Mouse (Mus musculus): ENCODE data around the gene Pou3f1. TPM values are rescaled to one million over a fixed set of nuclear protein-coding genes. Genes with fewer than 3 reads are reported as not detected.
A peak's percentile ranks its signal among the peaks of the same experiment; 100 is the strongest.

The Pou3f1 gene
- polyA plus RNA-seq, 1 experiment from 2014 or later, result not detected

DNA sequence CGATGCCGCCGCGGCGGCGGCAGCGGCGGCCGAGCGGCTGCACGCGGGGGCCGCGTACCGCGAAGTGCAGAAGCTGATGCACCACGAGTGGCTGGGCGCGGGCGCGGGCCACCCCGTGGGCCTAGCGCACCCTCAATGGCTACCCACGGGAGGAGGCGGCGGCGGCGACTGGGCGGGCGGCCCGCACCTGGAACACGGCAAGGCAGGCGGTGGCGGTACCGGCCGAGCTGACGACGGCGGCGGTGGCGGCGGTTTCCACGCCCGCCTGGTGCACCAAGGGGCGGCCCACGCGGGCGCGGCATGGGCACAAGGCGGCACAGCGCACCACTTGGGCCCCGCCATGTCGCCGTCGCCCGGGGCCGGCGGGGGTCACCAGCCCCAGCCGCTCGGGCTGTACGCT lies 1.2 kb downstream of the Pou3f1 start:
- H3K9me3 ChIP-seq (replicated peaks), result no peaks in the 10 kb centered on the region
- no peak for ATAC-seq (ENCODE audit: low read depth)
- H3K36me3 ChIP-seq, result no peaks in the 10 kb centered on the region
- peaks cover 100% of the 10 kb centered on the region for H3K27me3 ChIP-seq
- DNase-seq, result no peak
- H3K9ac ChIP-seq, result peak overlapping the region; percentile 43; the same call in 1 of the 2 replicates
- WGBS (ENCODE audit: insufficient replicate concordance), result 3% methylated on average over 27 of the region's 61 CpGs
- H3K4me3 ChIP-seq (replicated peaks), result peak overlapping the region; percentile 59
- no peak overlapping the region for H3K27ac ChIP-seq
- H3K4me2 ChIP-seq, result peak overlapping the region; percentile 79
- H3K4me1 ChIP-seq (replicated peaks), result peaks cover 25% of the 10 kb centered on the region

DNA sequence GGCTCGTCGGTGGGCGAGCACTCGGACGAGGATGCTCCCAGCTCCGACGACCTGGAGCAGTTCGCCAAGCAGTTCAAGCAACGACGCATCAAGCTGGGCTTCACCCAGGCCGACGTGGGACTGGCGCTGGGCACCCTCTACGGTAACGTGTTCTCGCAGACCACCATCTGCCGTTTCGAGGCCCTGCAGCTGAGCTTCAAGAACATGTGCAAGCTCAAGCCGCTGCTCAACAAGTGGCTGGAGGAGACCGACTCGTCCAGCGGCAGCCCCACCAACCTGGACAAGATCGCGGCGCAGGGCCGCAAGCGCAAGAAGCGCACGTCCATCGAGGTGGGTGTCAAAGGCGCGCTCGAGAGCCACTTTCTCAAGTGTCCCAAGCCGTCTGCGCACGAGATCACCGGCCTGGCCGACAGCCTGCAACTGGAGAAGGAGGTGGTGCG lies 1.8 kb downstream of the Pou3f1 start:
- Histone ChIP-seq H3K36me3 (no peaks in the 10 kb centered on the region), H3K27ac (no peak overlapping the region), H3K4me2 (peak overlapping the region; percentile 79), H3K4me3 (replicated peaks) (peak overlapping the region; percentile 59), H3K4me1 (replicated peaks) (peaks cover 25% of the 10 kb centered on the region), H3K27me3 (peaks cover 100% of the 10 kb centered on the region), H3K9me3 (replicated peaks) (no peaks in the 10 kb centered on the region), H3K9ac (no peak overlapping the region)
- DNase-seq, result no peak
- no peak for ATAC-seq (ENCODE audit: low read depth)
- 1% methylated on average over 39 of the region's 39 CpGs for WGBS (ENCODE audit: insufficient replicate concordance)

DNA sequence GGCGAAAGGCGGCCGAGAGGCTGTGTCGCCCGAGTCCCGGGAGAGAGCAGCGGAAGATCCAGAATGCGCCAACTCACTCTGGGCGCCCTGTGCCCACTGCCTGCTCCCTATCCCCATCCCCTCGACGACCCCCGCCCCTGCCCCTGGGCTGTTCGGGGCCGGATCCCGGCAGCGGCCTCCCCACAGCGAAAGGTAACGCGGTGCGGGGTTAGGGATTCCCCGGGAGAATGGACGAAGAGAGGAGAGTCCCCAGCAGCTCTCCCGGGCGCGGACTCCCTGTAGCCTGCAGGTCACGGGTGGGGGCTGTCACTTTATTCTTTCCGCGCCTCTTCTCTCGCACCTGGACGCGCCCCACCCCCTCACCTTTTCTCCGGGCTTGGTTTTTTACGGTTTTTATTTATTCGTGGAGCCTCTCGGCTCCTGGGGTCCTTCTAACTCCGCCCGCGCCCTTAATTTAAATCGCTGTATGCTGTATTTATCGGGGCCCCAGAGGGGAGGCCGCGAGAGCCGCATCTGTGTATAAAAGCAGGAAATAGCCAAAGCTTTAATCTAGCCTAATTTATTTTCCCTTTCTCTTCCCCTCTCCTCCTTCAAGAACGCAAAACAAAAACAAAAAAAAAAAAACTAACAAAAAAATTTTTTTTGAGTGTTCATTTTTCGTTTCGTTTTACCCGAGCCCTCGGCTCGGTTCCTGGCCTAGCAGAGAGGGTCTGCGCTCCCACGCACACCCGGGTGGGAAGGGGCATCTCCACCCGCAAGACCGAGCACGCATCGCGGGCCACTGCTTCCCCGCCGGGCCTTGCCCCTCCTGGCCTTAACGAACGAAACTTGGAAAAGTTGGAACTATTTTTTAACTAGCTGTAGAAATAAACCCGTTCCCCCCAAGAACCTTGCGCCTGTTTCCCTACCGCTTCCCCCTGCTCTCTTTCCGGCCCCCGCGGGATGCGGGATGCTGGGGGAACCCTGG lies 2.9 kb downstream of the Pou3f1 start:
- H3K9me3 ChIP-seq (replicated peaks), result no peaks in the 10 kb centered on the region
- peak overlapping the region; percentile 29; the same call in 1 of the 2 replicates for H3K4me2 ChIP-seq
- peaks cover 100% of the 10 kb centered on the region for H3K27me3 ChIP-seq
- peak overlapping the region; percentile 7; the same call in 1 of the 2 replicates for H3K4me3 ChIP-seq (replicated peaks)
- H3K9ac ChIP-seq, result no peak overlapping the region
- H3K4me1 ChIP-seq (replicated peaks), result peaks cover 25% of the 10 kb centered on the region
- no peak overlapping the region for H3K27ac ChIP-seq
- DNase-seq, result no peak
- ATAC-seq (ENCODE audit: low read depth), result no peak
- no peaks in the 10 kb centered on the region for H3K36me3 ChIP-seq
- WGBS (ENCODE audit: insufficient replicate concordance), result 3% methylated on average over 67 of the region's 68 CpGs

DNA sequence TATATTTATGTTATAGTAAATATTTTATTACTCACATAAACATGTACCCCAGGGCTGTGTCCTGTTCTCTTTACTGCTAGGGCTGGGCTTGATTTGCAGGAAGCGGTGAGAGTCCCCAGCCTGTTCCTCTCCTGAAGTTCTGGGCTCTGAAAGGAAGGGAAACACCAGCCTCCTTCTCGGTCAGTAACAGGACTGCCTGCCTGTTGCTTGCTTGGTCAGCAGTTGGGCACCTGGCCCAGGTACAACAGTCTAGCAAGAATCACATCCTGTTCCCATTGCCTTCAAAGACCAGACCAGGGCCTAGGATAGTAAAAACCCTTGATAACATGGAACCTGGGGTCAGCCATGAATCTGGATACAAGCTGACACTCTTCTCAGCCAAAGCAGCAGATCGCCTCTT lies 4.0 kb downstream of the Pou3f1 start:
- ATAC-seq (ENCODE audit: low read depth) (no peak), DNase-seq (no peak)
- Histone ChIP-seq H3K27ac (no peak overlapping the region), H3K4me3 (replicated peaks) (no peak overlapping the region), H3K4me1 (replicated peaks) (peaks cover 25% of the 10 kb centered on the region), H3K27me3 (peaks cover 100% of the 10 kb centered on the region), H3K36me3 (no peaks in the 10 kb centered on the region), H3K9ac (no peak overlapping the region), H3K4me2 (no peak overlapping the region), H3K9me3 (replicated peaks) (no peaks in the 10 kb centered on the region)
- 31% methylated on average over 3 of the region's 3 CpGs for WGBS (ENCODE audit: insufficient replicate concordance)

DNA sequence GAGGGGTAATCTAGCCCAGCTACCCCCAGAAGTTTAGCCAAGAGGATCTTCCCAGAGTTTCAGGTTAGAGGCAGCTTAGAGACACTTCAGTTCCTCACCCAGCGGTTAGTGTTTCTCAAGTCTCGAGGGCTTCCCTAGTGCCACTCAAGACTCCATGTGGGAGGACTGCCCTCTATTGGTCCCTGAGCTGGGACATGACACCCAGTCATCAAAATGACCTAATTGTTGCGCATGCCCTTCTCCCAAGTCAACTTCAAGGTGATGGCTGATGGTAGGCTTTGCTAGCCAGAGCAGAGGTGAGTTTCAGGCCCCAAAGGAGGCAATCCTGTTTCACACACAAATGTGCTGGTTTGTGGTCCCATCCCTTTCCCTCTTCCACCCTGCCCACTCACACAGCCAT lies 6.4 kb downstream of the Pou3f1 start:
- Histone ChIP-seq H3K9ac (no peak overlapping the region), H3K36me3 (no peaks in the 10 kb centered on the region), H3K27me3 (peaks cover 100% of the 10 kb centered on the region), H3K4me1 (replicated peaks) (peaks cover 8% of the 10 kb centered on the region), H3K4me3 (replicated peaks) (no peak overlapping the region), H3K9me3 (replicated peaks) (no peaks in the 10 kb centered on the region), H3K27ac (no peak overlapping the region), H3K4me2 (no peak overlapping the region)
- DNase-seq (no peak), ATAC-seq (ENCODE audit: low read depth) (no peak)
- 33% methylated on average over 3 of the region's 3 CpGs for WGBS (ENCODE audit: insufficient replicate concordance)

DNA sequence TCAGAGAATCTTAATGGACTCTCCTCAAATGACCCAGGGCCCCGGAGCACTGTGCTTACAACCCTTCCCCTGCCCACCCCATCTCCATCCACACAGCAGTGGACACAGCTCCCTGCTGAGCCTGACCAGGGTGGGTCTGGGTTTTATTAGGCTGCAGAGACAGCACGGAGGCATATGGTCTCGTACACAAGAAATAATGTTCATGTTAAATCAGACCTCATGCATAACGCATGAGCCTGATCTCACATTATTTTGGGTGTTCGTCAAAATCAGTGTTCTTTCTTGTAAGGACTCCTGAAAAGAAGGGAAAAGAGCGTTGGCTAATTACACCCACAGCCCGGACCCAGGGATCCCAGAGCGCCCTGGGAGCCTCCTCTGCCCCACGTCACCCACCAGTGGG lies 7.6 kb downstream of the Pou3f1 start:
- Histone ChIP-seq H3K4me3 (replicated peaks) (no peak overlapping the region), H3K4me1 (replicated peaks) (peaks cover 4% of the 10 kb centered on the region), H3K36me3 (no peaks in the 10 kb centered on the region), H3K27ac (no peak overlapping the region), H3K4me2 (no peak overlapping the region), H3K27me3 (peaks cover 99% of the 10 kb centered on the region), H3K9me3 (replicated peaks) (no peaks in the 10 kb centered on the region), H3K9ac (no peak overlapping the region)
- ATAC-seq (ENCODE audit: low read depth) (no peak), DNase-seq (no peak)
- 69% methylated on average over 9 of the region's 9 CpGs for WGBS (ENCODE audit: insufficient replicate concordance)

DNA sequence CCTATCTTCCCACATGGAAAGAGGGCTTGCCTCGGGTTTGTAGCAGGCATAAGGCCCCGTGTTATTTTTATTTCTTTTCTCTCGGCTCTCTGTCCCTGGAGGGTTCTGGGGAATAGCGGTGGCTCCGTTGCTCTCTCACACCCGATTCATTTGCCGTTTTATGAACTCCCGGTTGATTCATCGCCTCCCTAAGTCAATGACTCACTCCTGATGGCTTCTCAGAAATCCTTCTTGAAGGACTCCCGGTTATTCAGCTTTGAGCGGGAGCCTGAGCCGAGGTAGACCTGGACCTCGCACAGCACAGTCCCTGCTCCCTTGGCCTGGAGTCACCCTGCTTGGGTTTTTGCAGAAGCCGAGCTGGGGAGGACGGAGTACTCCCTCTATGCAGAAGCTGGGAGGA lies 8.0 kb downstream of the Pou3f1 start:
- Histone ChIP-seq H3K27me3 (peaks cover 97% of the 10 kb centered on the region), H3K4me1 (replicated peaks) (no peaks in the 10 kb centered on the region), H3K27ac (no peak overlapping the region), H3K4me3 (replicated peaks) (no peak overlapping the region), H3K36me3 (no peaks in the 10 kb centered on the region), H3K4me2 (no peak overlapping the region), H3K9me3 (replicated peaks) (no peaks in the 10 kb centered on the region), H3K9ac (no peak overlapping the region)
- no peak for ATAC-seq (ENCODE audit: low read depth)
- WGBS (ENCODE audit: insufficient replicate concordance), result 67% methylated on average over 15 of the region's 15 CpGs
- DNase-seq, result no peak

DNA sequence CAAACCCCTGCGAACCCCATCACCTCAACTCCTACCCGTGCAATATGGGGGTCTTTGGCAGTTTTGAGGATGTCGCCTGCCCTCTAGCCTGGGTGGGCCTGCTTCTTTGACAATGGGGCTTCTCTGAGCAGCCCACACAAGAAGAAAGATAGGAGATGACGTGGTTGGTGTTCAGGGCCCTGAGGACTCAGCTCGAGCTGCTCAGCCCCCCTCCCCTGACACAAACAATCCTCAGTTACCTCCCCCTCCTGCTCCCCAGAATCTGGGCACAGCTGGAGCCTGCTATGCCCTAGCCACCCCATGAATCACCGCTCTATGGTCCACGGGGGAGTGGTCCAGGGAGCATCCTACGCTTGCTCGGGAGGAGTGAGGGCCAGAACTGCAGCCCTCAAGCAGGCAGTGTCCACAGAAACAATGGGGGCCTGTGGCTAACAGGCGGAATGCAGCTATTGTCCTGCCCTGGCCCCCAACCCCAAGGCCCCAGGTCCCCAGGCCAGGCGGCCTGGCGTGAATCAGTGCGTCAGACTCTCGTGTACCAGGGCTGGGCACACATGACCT lies 10.9 kb downstream of the Pou3f1 start:
- H3K27ac ChIP-seq, result no peak overlapping the region
- no peak for ATAC-seq (ENCODE audit: low read depth)
- H3K4me3 ChIP-seq (replicated peaks), result no peak overlapping the region
- peaks cover 94% of the 10 kb centered on the region for H3K27me3 ChIP-seq
- peaks cover 7% of the 10 kb centered on the region; the same call in 1 of the 2 replicates for H3K4me1 ChIP-seq (replicated peaks)
- no peaks in the 10 kb centered on the region for H3K36me3 ChIP-seq
- DNase-seq, result no peak
- H3K9me3 ChIP-seq (replicated peaks), result no peaks in the 10 kb centered on the region
- no peak overlapping the region for H3K4me2 ChIP-seq
- 31% methylated on average over 14 of the region's 14 CpGs for WGBS (ENCODE audit: insufficient replicate concordance)
- H3K9ac ChIP-seq, result no peak overlapping the region

DNA sequence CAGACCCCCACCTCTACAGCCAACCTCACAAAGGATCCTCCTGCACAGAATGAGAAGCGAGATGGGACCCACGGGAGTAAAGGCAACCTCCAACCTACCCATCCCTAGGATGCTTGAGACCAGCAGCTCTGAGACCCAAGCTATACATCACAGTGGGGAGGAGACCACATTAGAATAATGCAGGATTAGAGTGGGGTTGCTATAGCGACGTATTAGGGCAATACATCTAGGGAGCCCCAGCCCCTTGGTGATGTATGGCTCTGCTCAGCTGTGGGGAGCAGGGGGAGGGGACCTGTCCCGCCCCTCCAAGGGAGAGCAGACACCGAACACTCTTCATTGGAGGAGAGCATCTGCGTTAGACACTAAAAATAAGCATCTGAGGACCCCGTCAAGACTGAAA lies 11.5 kb downstream of the Pou3f1 start:
- Histone ChIP-seq H3K4me2 (no peak overlapping the region), H3K9ac (no peak overlapping the region), H3K27ac (no peak overlapping the region), H3K4me3 (replicated peaks) (no peak overlapping the region), H3K36me3 (no peaks in the 10 kb centered on the region), H3K9me3 (replicated peaks) (no peaks in the 10 kb centered on the region), H3K4me1 (replicated peaks) (peaks cover 8% of the 10 kb centered on the region; the same call in 1 of the 2 replicates), H3K27me3 (peaks cover 94% of the 10 kb centered on the region)
- DNase-seq (no peak), ATAC-seq (ENCODE audit: low read depth) (no peak)
- WGBS (ENCODE audit: insufficient replicate concordance), result 27% methylated on average over 8 of the region's 8 CpGs

DNA sequence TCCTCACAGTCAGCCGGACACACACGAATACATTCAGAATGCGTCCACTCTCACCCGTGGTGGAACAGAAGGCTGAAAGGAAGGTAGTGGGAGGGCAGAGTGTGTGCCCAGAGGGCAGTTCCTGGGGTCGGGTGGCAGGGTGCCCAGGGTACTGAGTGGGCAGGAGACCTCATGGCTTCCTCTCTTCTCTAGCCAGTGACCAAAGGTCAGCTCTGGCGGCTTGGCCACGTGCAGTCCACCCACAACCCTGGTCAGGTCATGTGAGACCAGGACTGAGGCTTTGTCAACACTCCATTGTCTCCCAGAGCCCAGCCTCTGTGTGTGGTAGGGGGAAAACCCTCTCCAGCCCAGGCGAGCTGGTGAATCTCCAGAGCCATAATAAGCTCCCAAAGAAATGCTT lies 13.6 kb downstream of the Pou3f1 start:
- Histone ChIP-seq H3K27me3 (peaks cover 88% of the 10 kb centered on the region), H3K4me1 (replicated peaks) (peaks cover 8% of the 10 kb centered on the region; the same call in 1 of the 2 replicates), H3K9me3 (replicated peaks) (no peaks in the 10 kb centered on the region), H3K4me2 (no peak overlapping the region), H3K9ac (no peak overlapping the region), H3K4me3 (replicated peaks) (no peak overlapping the region), H3K36me3 (no peaks in the 10 kb centered on the region), H3K27ac (no peak overlapping the region)
- 48% methylated on average over 8 of the region's 8 CpGs for WGBS (ENCODE audit: insufficient replicate concordance)
- DNase-seq (no peak), ATAC-seq (ENCODE audit: low read depth) (no peak; the same call in 1 of the 2 replicates)

DNA sequence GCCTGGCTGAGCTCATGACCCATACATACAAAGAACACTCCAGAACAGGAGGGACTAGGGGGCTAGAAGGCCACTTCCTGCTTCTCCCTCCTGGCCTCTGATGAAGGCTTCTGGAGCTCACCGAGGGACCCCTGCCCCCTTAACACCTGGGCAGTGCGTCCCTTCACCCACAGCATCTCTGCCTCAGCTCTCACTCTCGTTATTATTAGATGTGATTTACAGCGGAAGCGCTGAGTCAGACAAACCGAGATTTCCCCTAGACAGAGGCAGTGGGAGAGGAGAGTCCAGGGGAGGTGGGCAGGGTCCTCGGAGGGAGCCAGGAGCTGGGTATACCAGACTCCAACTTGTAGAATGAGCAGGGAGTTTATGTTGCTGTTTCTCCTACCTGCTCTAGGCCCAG lies 15.0 kb downstream of the Pou3f1 start:
- Histone ChIP-seq H3K36me3 (0 out of 2 replicates have a peak, but pooled peaks cover 8% of the 10 kb centered on the region), H3K27me3 (peaks cover 74% of the 10 kb centered on the region), H3K4me1 (replicated peaks) (peaks cover 8% of the 10 kb centered on the region; the same call in 1 of the 2 replicates), H3K27ac (no peak overlapping the region), H3K9ac (no peak overlapping the region), H3K9me3 (replicated peaks) (no peaks in the 10 kb centered on the region), H3K4me3 (replicated peaks) (no peak overlapping the region), H3K4me2 (no peak overlapping the region)
- WGBS (ENCODE audit: insufficient replicate concordance), result 13% methylated on average over 7 of the region's 7 CpGs
- DNase-seq (no peak), ATAC-seq (ENCODE audit: low read depth) (no peak)
